Mouse (Mus musculus) urinary bladder, postnatal 25 days (tissue): ENCODE results near the gene Pitpnc1.
A peak's percentile ranks its signal among the peaks of the same experiment; 100 is the strongest.

Experiments used
- DNase-seq: peaks from one replicate; pipeline ENCODE4 v3.0.0; 2022; ENCODE audit warnings: low spot score

Pitpnc1 gene

DNA sequence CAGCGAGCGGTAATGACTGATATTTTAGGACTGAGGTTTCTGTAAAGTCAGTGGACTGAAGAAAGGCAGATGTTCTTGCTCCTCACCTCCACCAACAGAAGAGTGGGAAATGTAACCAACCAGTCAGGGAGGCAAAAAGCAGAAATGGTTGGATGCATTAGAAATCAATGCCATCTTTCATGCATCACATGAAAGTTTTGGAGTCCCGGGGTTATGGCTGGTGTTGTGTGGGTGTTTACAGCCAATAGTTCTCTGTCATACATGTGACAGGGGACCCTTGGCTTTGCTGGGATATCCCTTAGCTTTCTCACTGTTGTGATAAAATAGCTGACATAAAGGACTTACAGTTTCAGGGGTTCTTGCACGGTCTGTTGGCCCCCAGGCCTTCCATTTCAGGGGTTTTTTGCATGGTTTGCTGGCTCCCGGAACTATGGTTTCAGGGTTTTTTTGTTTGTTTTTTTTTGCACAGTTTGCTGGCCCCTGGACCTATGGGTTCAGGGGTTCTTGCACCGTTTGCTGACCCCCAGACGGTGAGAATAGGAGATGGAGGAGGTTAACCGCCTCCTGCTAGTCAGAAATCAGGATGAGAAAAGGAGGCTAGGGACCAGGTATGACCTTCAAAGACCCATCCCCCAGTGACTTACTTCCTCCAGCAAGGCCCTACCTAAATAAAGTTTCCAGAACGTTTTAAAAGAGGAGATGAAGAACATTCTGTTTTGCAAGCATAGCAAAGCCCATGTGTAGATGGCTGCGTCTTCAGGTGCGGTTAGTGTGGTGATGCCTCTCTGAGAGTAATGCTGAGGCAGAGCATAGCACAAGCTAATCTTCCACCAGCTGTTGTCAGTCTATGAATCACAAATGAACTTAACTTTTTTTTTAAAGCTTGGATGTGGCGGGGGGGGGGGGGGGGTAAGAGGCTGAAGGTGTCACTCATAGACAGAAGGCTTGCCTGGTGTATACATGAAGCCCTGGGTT is 27.1 kb downstream of the Pitpnc1 start:
- no peak for DNase-seq

DNA sequence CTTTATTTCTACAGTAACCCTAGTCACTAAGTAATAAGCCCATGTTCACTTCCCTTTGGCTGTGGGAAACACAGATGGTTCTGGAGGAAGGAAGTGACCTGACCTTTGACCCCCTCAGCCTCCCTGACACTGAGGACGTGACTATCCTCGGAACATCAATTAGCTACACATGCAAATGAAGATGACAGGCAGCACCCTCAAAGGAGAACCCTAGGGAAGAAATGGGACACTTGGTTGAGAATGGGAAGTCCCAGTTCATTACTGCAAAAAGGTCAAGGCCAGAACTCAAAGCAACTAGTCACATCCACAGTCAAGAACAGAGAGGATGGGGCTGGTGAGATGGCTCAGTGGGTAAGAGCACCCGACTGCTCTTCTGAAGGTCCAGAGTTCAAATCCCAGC is 29.4 kb downstream of the Pitpnc1 start:
- DNase-seq: no peak

DNA sequence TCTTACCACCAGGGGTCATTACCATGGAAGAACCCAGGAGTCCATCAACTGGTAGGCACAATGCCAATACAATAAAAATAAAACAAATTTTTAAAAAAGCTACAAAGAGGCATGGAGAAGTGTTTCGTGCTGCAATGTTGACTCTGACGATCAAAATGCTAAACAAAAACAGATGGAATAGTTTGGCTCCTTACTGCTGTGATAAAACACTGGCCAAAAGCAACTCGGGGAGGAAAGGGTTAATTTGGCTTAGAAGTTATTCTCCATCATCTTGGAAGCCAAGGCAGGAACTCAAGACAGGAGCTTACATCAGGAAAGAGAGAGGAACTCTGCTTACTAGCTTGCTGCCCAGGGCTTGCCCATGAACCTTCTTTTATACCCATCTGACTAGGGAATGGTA is 32.4 kb downstream of the Pitpnc1 start:
- DNase-seq: no peak

DNA sequence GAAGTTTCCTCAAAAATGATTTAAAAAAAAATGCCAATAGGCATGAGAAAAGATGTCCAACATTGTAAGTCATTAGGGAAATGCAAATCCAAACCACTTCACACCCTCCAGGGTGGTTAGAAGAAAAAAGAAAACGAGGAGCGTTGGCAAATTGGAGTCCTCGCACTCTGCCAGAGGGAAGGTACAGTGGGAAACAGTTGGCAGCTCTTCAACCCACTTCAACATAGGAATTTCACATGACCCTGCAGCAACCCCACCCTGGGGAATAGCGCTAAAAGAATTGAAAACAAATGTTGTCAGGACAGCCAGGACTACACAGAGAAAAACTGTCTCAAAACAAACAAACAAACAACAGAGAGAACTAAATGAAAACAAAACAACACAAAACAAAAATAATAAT is 32.8 kb downstream of the Pitpnc1 start:
- DNase-seq: no peak

DNA sequence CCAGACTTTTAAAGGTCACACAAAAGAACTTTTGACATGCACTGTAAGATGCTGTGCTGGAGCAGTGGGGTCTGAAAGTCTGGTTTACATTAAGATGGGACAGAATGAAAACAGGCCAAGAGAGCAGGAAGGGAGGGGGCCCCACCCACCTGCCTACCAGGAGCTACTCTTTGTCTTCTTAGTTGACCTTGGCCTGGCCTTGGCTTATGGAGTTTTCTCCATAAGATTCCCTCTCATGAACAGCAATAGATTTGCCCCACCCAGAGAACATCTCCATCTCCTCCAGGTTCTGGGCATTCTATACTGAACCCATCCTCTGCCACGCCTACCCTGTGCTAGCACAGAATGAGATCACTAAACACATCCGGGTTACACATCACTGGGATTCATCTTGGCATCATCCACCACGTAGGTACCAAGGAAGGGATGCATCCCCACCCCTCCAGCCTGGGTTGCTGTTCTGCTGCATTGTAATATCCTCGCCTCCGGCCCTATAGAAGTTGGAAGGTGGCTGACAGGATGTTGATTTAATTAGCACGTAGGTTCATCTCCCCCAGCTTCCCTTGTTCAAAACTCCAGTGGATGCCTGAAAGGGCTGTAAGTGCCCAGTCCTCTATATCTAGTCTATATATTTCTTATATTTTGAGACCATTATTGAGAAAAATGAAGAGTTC is 34.6 kb downstream of the Pitpnc1 start:
- no peak for DNase-seq

DNA sequence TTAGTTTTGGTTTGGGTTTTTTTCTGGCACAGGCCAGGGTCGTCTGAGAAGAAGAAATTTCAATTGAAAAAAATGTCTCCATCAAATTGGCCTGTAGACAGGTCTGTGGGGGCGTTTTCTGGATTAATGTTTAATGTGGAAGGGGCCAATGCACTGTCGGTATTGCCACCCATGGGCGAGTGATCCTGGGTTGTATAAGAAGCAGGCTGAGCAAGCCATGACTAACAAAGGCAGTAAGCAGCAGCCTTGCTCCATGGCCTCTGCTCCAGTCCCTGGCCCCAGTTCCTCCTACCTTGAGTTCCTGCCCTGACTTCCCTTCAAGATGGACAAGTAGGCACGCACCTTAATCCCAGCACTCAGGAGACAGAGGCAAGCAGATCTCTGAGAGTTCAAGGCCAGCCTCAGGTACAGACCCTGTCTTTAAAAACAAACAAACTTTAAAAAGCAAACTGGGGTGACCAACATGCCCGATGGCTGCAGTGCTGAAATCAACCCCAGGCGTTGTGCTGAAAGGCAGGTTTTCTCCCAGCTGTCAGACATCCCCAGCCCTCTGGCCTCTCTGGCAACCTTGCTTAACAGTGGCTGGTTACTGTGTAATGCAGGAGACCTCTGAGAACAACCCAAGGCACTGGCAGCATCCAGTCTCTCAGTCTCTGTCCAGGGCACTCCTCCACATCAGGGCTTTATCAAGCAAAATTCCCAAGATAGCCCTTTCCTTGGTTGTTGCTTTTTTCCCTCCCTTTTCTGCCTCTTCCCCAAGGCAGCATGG is 39.1 kb downstream of the Pitpnc1 start:
- DNase-seq: no peak

DNA sequence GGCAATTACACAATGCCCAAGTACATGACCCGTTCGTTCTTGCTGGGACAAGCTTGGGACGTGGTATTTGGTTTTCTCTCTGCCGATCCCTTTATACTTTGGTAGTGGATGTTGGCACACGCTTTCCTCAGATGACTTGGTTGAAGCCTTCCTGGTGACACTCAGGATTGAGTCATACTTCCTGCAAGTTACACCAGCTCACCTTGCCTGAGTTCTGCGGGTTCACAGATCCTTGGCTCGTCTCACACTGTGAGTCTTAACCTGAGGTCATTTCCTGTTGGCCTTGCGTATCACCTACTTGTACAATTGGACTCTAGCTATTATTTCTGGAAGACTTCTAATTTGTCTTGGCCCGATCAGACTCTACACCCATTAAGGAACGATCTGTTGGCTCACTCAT is 42.5 kb downstream of the Pitpnc1 start:
- DNase-seq: no peak

DNA sequence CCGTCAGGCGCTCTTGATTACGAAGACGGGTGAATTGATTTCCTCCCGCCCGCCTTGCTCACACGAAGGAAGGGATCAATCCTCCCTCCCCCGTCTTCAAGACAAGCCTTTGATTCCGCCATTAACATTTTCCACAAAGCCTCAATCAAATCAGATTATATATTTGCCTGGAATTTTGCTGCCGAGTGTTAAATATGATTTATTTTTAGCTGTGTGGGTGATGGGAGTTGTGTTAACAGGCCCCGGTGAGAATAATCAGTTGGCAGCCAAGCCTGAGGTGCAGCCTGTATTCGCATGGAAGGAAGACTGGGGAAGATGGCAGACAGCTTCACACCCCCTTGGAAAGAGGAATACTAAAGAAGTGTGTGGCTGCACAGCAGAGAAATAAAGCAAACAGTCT is 46.3 kb downstream of the Pitpnc1 start:
- DNase-seq: no peak

DNA sequence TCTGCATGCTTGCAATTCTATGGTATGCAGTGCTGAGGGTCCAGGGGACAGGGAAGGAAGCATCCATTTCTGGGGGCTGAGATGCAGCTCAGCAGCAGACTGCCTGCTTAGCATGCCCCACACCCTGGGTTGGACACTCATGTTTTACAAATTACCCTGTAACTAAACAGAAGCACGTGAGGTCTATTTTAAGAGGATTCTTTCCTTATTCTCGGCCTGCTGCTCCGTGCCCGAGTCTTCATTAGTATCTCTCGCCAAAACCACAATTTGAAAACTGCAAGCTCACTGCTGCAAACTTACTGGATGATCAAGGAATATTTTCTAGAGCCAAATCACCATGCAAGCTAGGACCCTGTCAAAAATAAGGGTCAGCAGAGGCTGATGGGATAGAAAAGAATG is 48.1 kb downstream of the Pitpnc1 start:
- no peak for DNase-seq

DNA sequence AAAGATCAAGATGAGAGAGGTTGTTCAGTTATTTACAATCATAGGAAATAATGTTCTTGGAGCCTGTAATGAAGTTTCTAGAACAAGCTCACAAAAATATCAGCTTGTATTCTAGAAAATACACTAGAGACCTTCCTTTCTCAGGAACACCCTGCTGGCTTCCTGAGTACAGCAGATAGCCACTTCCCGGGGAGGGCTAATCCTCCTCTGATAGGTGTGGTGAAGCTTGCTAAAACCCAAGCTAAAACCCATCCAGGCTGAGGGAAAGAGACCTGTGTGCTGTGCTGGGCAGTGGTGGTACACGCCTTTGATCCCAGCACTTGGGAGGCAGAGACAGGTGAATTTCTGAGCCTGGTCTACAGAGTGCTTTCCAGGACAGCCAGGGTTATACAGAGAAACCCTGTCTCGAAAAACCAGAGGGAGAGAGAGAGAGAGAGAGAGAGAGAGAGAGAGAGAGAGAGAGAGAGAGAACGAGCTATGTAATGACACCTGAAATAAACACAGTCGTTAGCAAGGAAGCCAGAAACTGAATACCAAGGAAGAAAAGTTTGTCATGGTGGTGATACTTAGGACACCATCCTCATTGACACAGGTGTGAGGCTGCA is 48.6 kb downstream of the Pitpnc1 start:
- no peak for DNase-seq

DNA sequence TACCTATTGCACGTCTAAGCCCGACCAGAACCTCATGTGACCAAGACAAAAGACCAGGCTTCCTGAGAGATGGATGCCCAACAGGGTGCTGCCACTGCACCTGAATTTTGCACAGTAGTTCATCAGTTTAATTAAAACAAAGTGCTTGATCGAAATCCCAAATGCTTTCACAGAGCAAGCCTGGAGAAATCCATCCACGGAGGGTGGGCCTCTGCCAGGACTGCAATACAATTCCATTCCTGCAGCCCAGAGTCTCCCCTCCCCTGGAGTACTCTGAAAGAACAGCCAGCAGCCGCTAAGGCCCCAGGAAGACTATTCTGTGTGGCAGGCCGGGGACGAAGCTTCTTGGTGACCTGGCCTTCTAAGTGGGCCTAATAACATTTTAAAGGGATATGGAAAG is 50.6 kb downstream of the Pitpnc1 start:
- no peak for DNase-seq

DNA sequence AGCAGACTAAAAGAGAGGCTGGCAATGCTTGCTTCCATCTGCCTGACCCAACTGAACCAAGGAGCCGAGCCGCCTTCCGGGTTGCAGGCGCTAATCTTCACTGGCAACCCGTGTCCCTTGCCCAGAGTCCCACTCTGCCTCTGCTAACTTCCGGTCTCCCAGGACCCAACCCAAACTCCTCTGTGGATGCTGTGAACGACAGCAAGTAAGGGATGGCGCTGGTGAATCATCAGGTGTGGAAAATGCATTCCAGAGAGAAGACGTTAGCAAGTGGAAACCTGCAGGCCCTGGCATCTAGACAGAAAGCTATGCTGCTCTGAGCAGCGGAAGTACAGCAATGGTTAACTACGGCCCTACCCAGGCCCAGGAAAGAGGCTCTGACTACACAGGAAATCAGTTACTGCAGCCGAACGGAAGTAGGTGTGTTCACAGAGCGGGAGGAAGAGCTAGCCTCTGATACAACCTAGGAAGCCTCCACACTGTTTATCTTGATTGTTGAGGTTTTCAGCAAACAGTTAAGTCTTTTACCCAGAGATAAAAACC is 53.4 kb downstream of the Pitpnc1 start:
- DNase-seq: peak; percentile 39

DNA sequence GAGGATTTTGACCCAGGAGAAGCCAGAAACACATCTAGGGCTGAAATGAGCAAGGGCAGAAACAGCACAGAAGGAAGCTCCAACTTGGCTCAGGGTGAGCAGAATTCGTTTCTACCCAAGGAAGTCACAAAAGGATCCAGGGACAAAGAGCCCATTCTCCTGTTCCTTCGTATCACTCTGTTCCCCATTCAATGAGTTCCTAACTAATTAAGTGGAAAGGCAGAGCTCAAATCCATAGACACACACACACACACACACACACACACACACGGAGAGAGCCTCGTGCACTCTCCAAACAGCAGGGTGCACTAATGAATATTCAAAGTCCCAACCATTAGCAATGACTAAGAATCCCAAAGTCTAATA is 54.0 kb downstream of the Pitpnc1 start:
- DNase-seq: no peak

DNA sequence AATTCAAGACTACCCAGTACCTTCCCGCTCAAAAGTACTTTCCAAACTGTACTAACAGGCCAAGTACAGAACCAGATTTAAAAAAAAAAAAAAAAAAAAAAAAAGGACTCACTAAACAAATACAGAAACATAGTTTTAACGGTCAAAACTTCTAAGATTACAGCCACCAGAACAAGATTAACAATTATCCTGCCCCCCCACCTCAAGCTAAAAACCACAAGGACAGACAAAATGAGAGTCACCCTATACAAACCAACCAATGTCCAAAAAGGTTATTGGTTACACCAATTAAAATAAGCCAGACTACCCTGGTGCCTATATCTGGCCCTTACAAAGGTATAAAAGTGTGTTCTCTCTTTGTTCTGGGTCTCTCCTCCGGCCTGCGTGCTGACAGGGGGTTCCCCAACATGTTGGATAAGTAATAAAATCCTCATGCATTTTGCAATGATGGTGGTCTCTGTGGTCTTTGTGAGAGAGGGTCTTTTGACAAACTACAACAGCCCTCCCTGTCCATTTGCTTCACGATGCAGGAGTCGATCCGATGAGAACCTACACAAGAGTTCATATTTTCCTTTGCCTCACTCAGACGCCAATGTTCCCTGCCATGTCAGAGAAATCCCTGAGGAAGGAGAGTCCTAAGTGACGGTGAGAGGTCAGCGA is 54.5 kb downstream of the Pitpnc1 start:
- DNase-seq: no peak

DNA sequence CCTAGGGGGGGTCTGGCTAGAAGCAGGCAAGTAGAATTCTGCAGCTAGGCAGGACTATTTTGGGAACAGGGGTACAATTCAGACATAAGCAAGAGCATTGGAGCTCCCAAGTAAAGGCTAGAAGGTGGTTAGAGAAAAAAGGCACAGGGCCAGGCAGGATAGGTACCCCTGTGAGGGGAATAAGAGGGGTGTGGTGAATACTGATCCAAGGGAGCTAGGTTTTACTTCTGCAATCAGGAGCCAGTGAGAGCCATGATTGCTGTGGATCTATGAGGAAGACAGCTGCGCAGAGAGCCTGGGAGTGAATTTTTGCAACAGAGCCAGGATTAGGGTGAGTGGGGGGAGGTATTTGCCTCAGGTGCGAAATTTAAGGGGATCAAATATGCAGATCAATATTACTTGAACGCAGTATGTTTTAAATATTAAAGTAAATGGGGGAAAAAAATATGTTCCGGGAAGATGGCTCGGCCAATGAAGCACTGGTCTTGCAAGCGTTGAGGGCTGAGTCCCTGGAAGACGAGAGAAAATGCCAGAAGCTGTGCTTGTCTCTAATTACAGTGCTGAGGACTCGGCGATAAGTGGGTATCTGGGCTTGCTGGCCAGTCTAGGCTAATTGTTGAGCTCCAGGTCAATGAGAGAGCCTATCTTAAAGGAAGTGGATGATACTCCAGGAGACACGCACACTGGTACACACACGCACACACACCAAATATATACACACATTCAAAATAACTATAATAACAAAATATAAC is 55.3 kb downstream of the Pitpnc1 start:
- DNase-seq: no peak

DNA sequence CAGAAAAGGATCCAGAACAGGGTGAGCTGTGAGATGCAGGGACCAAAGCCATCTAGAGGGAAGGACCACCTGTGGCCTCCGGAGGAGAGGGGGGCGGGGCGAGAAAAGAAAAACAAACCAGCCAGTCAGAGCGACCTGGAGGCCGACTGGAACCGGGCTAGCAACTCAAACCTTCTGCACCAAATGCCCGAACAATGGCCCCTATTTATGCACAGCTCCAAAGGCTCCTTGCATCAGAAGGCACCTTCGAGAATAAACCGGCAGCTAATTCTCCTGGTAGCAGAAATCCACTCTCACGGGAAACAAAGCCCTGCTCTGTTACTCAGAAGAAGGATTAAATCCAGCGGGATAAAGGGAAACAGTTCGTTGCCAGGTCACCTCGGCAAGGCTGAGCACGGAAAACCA is 57.2 kb downstream of the Pitpnc1 start:
- DNase-seq: peak; percentile 11

DNA sequence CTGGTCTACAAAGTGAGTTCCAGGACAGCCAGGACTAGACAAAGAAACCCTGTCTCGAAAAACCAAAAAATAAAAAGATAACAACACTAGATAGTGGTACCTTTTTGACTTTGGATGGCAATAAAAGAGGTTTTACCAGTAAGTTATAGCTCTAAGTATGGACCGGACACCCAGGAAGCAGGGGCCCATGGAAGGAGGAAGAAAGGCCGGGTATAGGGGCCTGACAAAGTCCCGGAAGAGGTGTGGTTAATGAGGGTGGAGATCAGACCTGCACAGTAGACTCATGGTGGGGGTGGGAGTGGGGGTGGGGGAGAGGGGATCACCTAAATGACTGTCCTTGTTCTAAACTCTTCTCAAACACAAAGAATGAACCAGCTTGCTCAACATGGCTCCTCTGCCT is 58.4 kb downstream of the Pitpnc1 start:
- DNase-seq: no peak

DNA sequence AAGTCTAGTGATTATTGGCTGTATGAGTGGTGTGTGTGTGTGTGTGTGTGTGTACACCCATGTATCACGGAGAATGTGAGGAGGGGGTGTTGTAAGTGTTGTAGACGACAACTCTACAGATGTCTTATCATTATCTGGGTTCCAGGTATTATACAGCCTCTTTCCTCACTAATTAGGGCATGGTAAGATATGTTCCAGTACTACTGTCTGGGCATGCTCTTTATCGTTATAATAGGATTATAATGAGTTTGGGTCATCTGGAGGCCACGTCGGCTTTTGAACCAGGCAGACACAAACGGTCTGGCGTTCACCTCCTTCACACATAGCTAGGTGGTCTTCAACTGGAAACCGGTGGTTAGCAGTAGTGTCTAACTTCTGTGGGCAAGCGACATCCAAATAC is 58.9 kb downstream of the Pitpnc1 start:
- DNase-seq: no peak

DNA sequence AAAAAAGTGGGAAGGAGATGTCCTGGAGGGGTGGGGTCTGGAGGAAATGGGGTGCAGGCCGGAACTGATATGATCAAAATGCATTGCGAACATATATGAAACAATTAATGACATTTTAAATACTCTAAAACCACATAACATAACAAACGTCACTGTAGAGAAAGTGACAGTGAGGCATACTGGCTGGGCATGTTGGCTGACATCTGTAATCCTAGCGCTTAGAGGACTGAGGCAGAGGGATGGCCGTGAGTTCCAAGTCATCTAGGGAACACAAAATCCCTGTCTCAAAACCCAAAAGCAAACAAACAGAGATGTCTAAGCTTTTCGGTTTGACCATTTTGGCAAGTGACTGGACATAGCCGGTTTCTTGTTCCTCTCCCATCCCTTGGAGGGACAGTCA is 59.7 kb downstream of the Pitpnc1 start:
- no peak for DNase-seq

DNA sequence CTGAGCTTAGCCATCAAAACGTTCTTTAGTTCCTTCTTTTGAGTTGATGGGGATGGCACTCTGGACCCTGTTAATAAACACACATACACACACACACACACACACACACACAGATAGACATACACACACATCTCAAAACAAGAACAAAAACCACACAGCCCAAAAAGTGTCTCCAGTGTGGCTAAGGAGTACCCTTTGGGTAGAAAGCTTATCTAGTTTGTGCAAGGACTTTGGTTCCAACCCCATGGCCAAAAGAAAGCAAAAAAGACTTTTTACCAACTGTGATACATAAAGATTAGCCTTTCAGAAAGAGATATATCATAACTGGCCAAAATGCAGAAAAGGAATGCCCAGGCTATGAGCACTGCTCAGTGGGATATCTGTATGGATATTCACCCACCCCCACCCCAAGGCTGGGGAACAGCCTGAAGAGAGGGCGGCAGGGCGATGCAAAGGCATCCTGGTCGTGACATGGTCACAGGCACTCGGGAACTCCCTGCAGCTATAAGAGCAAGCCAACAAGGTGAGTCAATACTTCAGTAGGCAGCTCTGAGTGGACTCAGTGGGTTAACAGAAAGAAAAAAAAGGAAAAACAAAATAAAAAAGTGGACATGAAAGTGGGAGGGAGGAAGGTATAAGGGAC is 60.3 kb downstream of the Pitpnc1 start:
- no peak for DNase-seq
